Mouse (Mus musculus): ENCODE results near the gene Gata3. TPM values are rescaled to one million over a fixed set of nuclear protein-coding genes. Genes with fewer than 3 reads are reported as not detected.

Gene Gata3
- 69.7 and 81.2 TPM in 2 replicates for polyA plus RNA-seq (2015; fragmentation: Nextera tagmentation; extraction: Ambion mirVana)

- DNase-seq (ENCODE audit: low spot score), result no peak
Observed at GRCm38 (mm10) chr2:9889651-9890183, at the start of gene Gata3. Gene Gata3, minus strand, starts transcription at chr2:9890034.

GRCm38 (mm10) chr2:9939250-9939649 lies 49.4 kb upstream of the Gata3 start:
- DNase-seq (ENCODE audit: low spot score), result no peak

GRCm38 (mm10) chr2:9935965-9936364 lies 46.1 kb upstream of the Gata3 start:
- DNase-seq (ENCODE audit: low spot score), result no peak

- DNase-seq (ENCODE audit: low spot score), result no peak
Observed at GRCm38 (mm10) chr2:9926905-9927283, 37.1 kb upstream of the Gata3 start.

- DNase-seq (ENCODE audit: low spot score), result no peak
Observed at GRCm38 (mm10) chr2:9926194-9926904, 36.5 kb upstream of the Gata3 start.

GRCm38 (mm10) chr2:9918691-9919471 lies 29.0 kb upstream of the Gata3 start:
- DNase-seq (ENCODE audit: low spot score), result no peak

- no peak for DNase-seq (ENCODE audit: low spot score)
Observed at GRCm38 (mm10) chr2:9917602-9918001, 27.8 kb upstream of the Gata3 start.

- DNase-seq (ENCODE audit: low spot score), result no peak
Observed at GRCm38 (mm10) chr2:9905995-9906394, 16.2 kb upstream of the Gata3 start.

- no peak for DNase-seq (ENCODE audit: low spot score)
Observed at GRCm38 (mm10) chr2:9903854-9904560, 14.2 kb upstream of the Gata3 start.

GRCm38 (mm10) chr2:9897846-9898245 lies 8.0 kb upstream of the Gata3 start:
- DNase-seq (ENCODE audit: low spot score), result no peak

GRCm38 (mm10) chr2:9896097-9896770 lies 6.4 kb upstream of the Gata3 start:
- no peak for DNase-seq (ENCODE audit: low spot score)

- no peak for DNase-seq (ENCODE audit: low spot score)
Observed at GRCm38 (mm10) chr2:9894836-9895593, 5.2 kb upstream of the Gata3 start.

- DNase-seq (ENCODE audit: low spot score), result no peak
Observed at GRCm38 (mm10) chr2:9893272-9893953, 3.6 kb upstream of the Gata3 start.

- no peak for DNase-seq (ENCODE audit: low spot score)
Observed at GRCm38 (mm10) chr2:9892541-9892940, 2.7 kb upstream of the Gata3 start.

GRCm38 (mm10) chr2:9890906-9891305 lies 1.1 kb upstream of the Gata3 start:
- DNase-seq (ENCODE audit: low spot score), result no peak

- no peak for DNase-seq (ENCODE audit: low spot score)
Observed at GRCm38 (mm10) chr2:9890251-9890650, 417 bp upstream of the Gata3 start.

- peak; percentile 73 for DNase-seq (ENCODE audit: low spot score)
Observed at GRCm38 (mm10) chr2:9888913-9889650, 752 bp downstream of the Gata3 start, which contains the start of gene 9230102O04Rik. Gene 9230102O04Rik, minus strand, starts transcription at chr2:9889540.

- no peak for DNase-seq (ENCODE audit: low spot score)
Observed at GRCm38 (mm10) chr2:9887636-9888035, 2.2 kb downstream of the Gata3 start.
